Mouse (Mus musculus) myocyte (in vitro differentiated cells): ENCODE results near the gene A530016L24Rik. TPM values are rescaled to one million over a fixed set of nuclear protein-coding genes. Genes with fewer than 3 reads are reported as not detected.

Experiments
- H3K27me3 ChIP-seq: one replicate; pipeline ENCODE4 v1.6.1; 2011; ENCODE audit not compliant: control insufficient read depth, insufficient read depth, insufficient read length
- H3K36me3 ChIP-seq: one replicate; pipeline ENCODE4 v1.6.1; 2011; ENCODE audit not compliant: control insufficient read depth, insufficient read depth
- H3K4me2 ChIP-seq: one replicate; pipeline ENCODE4 v1.6.1; 2011; ENCODE audit warnings: low read depth, control low read depth
- H3K4me3 ChIP-seq: one replicate; pipeline ENCODE4 v1.5.1; 2011; ENCODE audit warnings: mild to moderate bottlenecking, control low read depth, moderate library complexity
- H3K79me2 ChIP-seq: one replicate; pipeline ENCODE4 v1.6.1; 2011; ENCODE audit not compliant: control insufficient read depth, insufficient read depth
- H3ac ChIP-seq: one replicate; pipeline ENCODE4 v1.6.1; 2011; ENCODE audit not compliant: control insufficient read depth, insufficient read length
- CEBPB ChIP-seq: IDR thresholded peaks from 2 replicates; pipeline ENCODE4 v1.6.1; 2011; ENCODE audit warnings: mild to moderate bottlenecking, moderate library complexity; ENCODE audit not compliant: poor library complexity, insufficient read depth, severe bottlenecking
- E2F4 ChIP-seq: IDR thresholded peaks from one replicate; pipeline ENCODE4 v1.6.1; 2011; ENCODE audit warnings: mild to moderate bottlenecking, control low read depth, moderate library complexity; ENCODE audit not compliant: insufficient read depth
- MAX ChIP-seq: IDR thresholded peaks from one replicate; pipeline ENCODE4 v1.6.1; 2011; ENCODE audit warnings: low read depth, mild to moderate bottlenecking, control low read depth
- MYOD1 ChIP-seq, 3 experiments: IDR thresholded peaks; one replicate each; pipeline ENCODE4 v1.6.1; 2011; ENCODE audit warnings: control low read depth in 2 of 3, low read depth in 2 of 3, mild to moderate bottlenecking in 2 of 3, moderate library complexity in 1 of 3; ENCODE audit not compliant: insufficient read length in 2 of 3, control insufficient read depth in 1 of 3
- MYOG ChIP-seq, 3 experiments: IDR thresholded peaks; one replicate each; pipeline ENCODE4 v1.6.1; 2011; ENCODE audit warnings: control low read depth in 2 of 3, low read depth in 2 of 3, mild to moderate bottlenecking in 2 of 3; ENCODE audit not compliant: insufficient read length in 2 of 3, control insufficient read depth in 1 of 3, insufficient read depth in 1 of 3
- POLR2A ChIP-seq: IDR thresholded peaks from one replicate; pipeline ENCODE4 v1.6.1; 2011; ENCODE audit warnings: low read depth, mild to moderate bottlenecking, control low read depth, moderate library complexity; ENCODE audit not compliant: insufficient read length
- POLR2AphosphoS2 ChIP-seq: IDR thresholded peaks from one replicate; pipeline ENCODE4 v1.6.1; 2011; ENCODE audit warnings: low read depth, control low read depth; ENCODE audit not compliant: insufficient read length
- REST ChIP-seq: IDR thresholded peaks from one replicate; pipeline ENCODE4 v1.6.1; 2011; ENCODE audit warnings: mild to moderate bottlenecking, control low read depth, moderate library complexity; ENCODE audit not compliant: insufficient read depth, insufficient read length
- SRF ChIP-seq: IDR thresholded peaks from one replicate; pipeline ENCODE4 v1.6.1; 2011; ENCODE audit warnings: low read depth; ENCODE audit not compliant: control insufficient read depth, insufficient read length
- TCF12 ChIP-seq: IDR thresholded peaks from one replicate; pipeline ENCODE4 v1.6.1; 2011; ENCODE audit warnings: mild to moderate bottlenecking, control low read depth; ENCODE audit not compliant: poor library complexity, insufficient read depth, severe bottlenecking
- TCF3 ChIP-seq: IDR thresholded peaks from one replicate; pipeline ENCODE4 v1.6.1; 2011; ENCODE audit warnings: low read depth, control low read depth; ENCODE audit not compliant: insufficient read length
- USF1 ChIP-seq: IDR thresholded peaks from one replicate; pipeline ENCODE4 v1.6.1; 2011; ENCODE audit warnings: low read depth, mild to moderate bottlenecking, control low read depth, moderate library complexity
- polyA plus RNA-seq: library from polyadenylated mRNA; unstranded; fragments of >200 nt; fragmentation: generic; extraction: Trizol; gene quantifications from one replicate; pipeline ENCODE4 v1.2.1, GENCODE M21; 2012; ENCODE audit warnings: missing spikeins

The A530016L24Rik gene
- polyA plus RNA-seq, 1 experiment, result 0.05 TPM

DNA sequence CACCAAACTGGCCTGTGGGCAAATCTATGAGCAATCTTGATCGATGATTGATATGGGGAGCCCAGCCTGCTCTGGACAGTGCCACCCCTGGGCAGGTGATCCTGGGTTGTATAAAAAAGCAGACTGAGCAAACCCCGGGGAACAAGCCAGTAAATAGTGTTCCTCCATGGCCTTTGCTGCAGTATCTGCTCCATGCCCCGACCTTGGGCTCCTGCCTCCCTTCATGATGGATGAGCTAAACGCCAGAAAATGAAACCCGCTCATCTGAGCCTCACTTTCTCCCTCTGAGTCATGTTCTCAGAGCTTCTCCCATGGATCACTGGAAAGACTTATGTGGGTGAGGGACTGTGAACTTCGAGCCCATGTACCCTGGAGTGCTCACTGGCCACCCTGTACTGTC lies 17.0 kb downstream of the A530016L24Rik start:
- Histone ChIP-seq H3K79me2 (no peaks in the 10 kb centered on the region), H3K4me3 (no peak overlapping the region), H3K27me3 (peaks cover 12% of the 10 kb centered on the region), H3ac (no peak overlapping the region), H3K4me2 (no peak overlapping the region), H3K36me3 (no peaks in the 10 kb centered on the region)
- TF ChIP-seq POLR2A (no peak), POLR2AphosphoS2 (no peak), SRF (no peak), TCF3 (no peak), MAX (no peak), REST (no peak)

- Histone ChIP-seq H3K36me3 (no peaks in the 10 kb centered on the region), H3K27me3 (peaks cover 4% of the 10 kb centered on the region), H3K79me2 (no peaks in the 10 kb centered on the region), H3K4me2 (no peak overlapping the region), H3K4me3 (no peak overlapping the region), H3ac (no peak overlapping the region)
- TF ChIP-seq USF1, result no peak
- TF ChIP-seq MYOD1 (IDR thresholded peaks at IDR 0.05; ENCODE audit: control insufficient read depth in 1 of 3, insufficient read length in 2 of 3, low read depth in 2 of 3), result no peak
- TF ChIP-seq TCF3, result no peak
- TF ChIP-seq SRF, result no peak
- no peak for TF ChIP-seq POLR2A
Observed at GRCm38 (mm10) chr12:112507264-112507663, 18.0 kb downstream of the A530016L24Rik start.

DNA sequence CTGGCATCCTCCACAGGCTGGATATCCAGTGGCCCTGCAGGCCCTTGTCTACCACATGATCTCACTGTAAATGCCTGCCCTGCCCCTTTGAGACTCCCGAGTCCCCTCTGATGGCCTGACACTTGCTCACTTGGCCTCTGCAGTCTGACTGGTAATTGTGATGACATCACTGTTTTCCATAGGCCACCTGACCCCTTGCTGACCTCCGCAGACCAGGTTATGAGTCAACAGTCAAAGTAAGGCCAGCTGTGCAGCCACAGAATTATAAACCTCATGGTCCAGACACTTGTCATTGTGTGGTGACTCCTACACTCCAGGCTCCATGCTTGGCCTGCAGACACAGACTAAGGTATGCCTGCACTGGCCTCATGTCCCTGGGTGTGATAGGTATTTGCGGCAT lies 18.7 kb downstream of the A530016L24Rik start:
- Histone ChIP-seq H3ac (no peak overlapping the region), H3K36me3 (no peaks in the 10 kb centered on the region), H3K4me3 (no peak overlapping the region), H3K79me2 (no peaks in the 10 kb centered on the region), H3K27me3 (no peaks in the 10 kb centered on the region), H3K4me2 (no peak overlapping the region)
- no peak for TF ChIP-seq MYOG (IDR thresholded peaks at IDR 0.05; ENCODE audit: control insufficient read depth in 1 of 3, insufficient read depth in 1 of 3, insufficient read length in 2 of 3, low read depth in 2 of 3)
- TF ChIP-seq REST, result no peak
- TF ChIP-seq SRF, result no peak
- no peak for TF ChIP-seq TCF3
- no peak for TF ChIP-seq POLR2AphosphoS2
- TF ChIP-seq MYOD1 (IDR thresholded peaks at IDR 0.05; ENCODE audit: control insufficient read depth in 1 of 3, insufficient read length in 2 of 3, low read depth in 2 of 3), result no peak
- TF ChIP-seq E2F4, result no peak
- TF ChIP-seq USF1, result no peak

GRCm38 (mm10) chr12:112510365-112510732 lies 21.1 kb downstream of the A530016L24Rik start:
- Histone ChIP-seq H3K4me2 (no peak overlapping the region), H3ac (no peak overlapping the region), H3K79me2 (no peaks in the 10 kb centered on the region), H3K27me3 (no peaks in the 10 kb centered on the region), H3K4me3 (no peak overlapping the region), H3K36me3 (no peaks in the 10 kb centered on the region)
- no peak for TF ChIP-seq SRF
- no peak for TF ChIP-seq MYOG (IDR thresholded peaks at IDR 0.05; ENCODE audit: control insufficient read depth in 1 of 3, insufficient read depth in 1 of 3, insufficient read length in 2 of 3, low read depth in 2 of 3)
- no peak for TF ChIP-seq E2F4
- TF ChIP-seq POLR2A, result no peak
- no peak for TF ChIP-seq CEBPB
- no peak for TF ChIP-seq REST
- no peak for TF ChIP-seq MYOD1 (IDR thresholded peaks at IDR 0.05; ENCODE audit: control insufficient read depth in 1 of 3, insufficient read length in 2 of 3, low read depth in 2 of 3)
- TF ChIP-seq TCF3, result no peak
- no peak for TF ChIP-seq POLR2AphosphoS2
- TF ChIP-seq USF1, result no peak
- TF ChIP-seq MAX, result no peak
- TF ChIP-seq TCF12, result no peak

DNA sequence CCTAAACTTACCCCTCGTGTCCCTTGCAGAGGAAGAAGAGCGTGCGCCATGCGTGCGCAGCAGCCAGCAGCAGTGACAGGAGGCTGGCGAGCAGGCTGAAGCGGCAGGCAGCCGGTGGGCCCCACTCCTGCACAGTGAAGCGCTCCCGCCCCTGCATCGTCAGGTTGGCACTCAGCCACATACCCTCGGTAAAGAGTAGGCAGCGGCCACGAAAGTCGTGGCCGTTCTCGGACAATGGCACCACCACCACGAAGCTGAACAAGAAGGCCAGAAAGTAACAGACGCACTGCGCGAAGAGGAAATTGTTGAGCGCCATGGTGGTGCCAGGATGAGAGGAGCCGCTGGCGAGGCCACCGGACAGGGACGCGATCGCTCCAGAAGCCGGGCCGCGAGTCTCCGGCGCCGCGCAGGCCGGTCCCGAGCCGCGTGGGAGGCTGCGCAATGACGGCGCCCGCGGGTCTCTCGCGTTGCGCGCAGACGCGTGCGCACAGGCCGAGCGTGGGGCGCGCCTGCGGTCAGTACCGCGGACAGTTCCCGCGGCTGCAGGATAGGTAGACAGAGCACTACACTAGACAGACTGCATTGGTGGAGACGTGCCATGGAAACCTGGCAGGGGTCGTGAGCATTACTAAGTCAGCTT lies 21.6 kb downstream of the A530016L24Rik start:
- Histone ChIP-seq H3K4me2 (no peak overlapping the region), H3K27me3 (no peaks in the 10 kb centered on the region), H3K36me3 (no peaks in the 10 kb centered on the region), H3ac (no peak overlapping the region), H3K79me2 (no peaks in the 10 kb centered on the region), H3K4me3 (no peak overlapping the region)
- TF ChIP-seq POLR2A, result no peak
- TF ChIP-seq POLR2AphosphoS2, result no peak
- TF ChIP-seq REST, result peak; percentile 76
- TF ChIP-seq CEBPB, result no peak
- no peak for TF ChIP-seq TCF3
